Mouse (Mus musculus): ENCODE measurements at regions not wholly inside any gene's neighbourhood (a gene's known extent, or its start where the extent isn't known, plus 50 kb on each side); places are given as distances from the start of the nearest gene placed in this dataset.
A peak's percentile ranks its signal among the peaks of the same experiment; 100 is the strongest.

GRCm38 (mm10) chr7:111245067-111245466 is 162.2 kb upstream of the Eif4g2 start:
- no peak for ATAC-seq (replicated peaks; ENCODE audit: poor library complexity)

GRCm38 (mm10) chr7:111243831-111244230 is 161.0 kb upstream of the Eif4g2 start:
- ATAC-seq (replicated peaks; ENCODE audit: poor library complexity) = no peak

- no peak for ATAC-seq (replicated peaks; ENCODE audit: poor library complexity)
These were observed 159.8 kb upstream of the Eif4g2 start for GRCm38 (mm10) chr7:111242646-111243045.

- ATAC-seq (replicated peaks; ENCODE audit: poor library complexity) = 0 out of 2 replicates have a peak, but pooled peaks have one; percentile 34
These were observed 158.7 kb upstream of the Eif4g2 start for GRCm38 (mm10) chr7:111241538-111241937.

- no peak for ATAC-seq (replicated peaks; ENCODE audit: poor library complexity)
These were observed 157.5 kb upstream of the Eif4g2 start for GRCm38 (mm10) chr7:111240234-111240826.

- no peak for ATAC-seq (replicated peaks; ENCODE audit: poor library complexity)
These were observed 155.0 kb upstream of the Eif4g2 start for GRCm38 (mm10) chr7:111237819-111238218.

- no peak for ATAC-seq (replicated peaks; ENCODE audit: poor library complexity)
These were observed 147.8 kb upstream of the Eif4g2 start for GRCm38 (mm10) chr7:111230630-111231029.

- ATAC-seq (replicated peaks; ENCODE audit: poor library complexity) = peak; percentile 88
These were observed 144.3 kb upstream of the Eif4g2 start for GRCm38 (mm10) chr7:111227082-111227481.

- ATAC-seq (replicated peaks; ENCODE audit: poor library complexity) = peak; percentile 68
These were observed 143.3 kb upstream of the Eif4g2 start for GRCm38 (mm10) chr7:111226026-111226656.

- no peak for ATAC-seq (replicated peaks; ENCODE audit: poor library complexity)
These were observed 132.8 kb upstream of the Eif4g2 start for GRCm38 (mm10) chr7:111215586-111215985.

GRCm38 (mm10) chr7:111214226-111214906 is 131.5 kb upstream of the Eif4g2 start:
- ATAC-seq (replicated peaks; ENCODE audit: poor library complexity) = no peak

GRCm38 (mm10) chr7:111212188-111212587 is 129.4 kb upstream of the Eif4g2 start:
- no peak for ATAC-seq (replicated peaks; ENCODE audit: poor library complexity)

- ATAC-seq (replicated peaks; ENCODE audit: poor library complexity) = no peak
These were observed 128.8 kb upstream of the Eif4g2 start for GRCm38 (mm10) chr7:111211641-111212040.

GRCm38 (mm10) chr7:111210282-111210681 is 127.5 kb upstream of the Eif4g2 start:
- no peak for ATAC-seq (replicated peaks; ENCODE audit: poor library complexity)

- ATAC-seq (replicated peaks; ENCODE audit: poor library complexity) = no peak
These were observed 123.0 kb upstream of the Eif4g2 start for GRCm38 (mm10) chr7:111205876-111206275.

GRCm38 (mm10) chr7:111198608-111199355 is 116.0 kb upstream of the Eif4g2 start:
- no peak for ATAC-seq (replicated peaks; ENCODE audit: poor library complexity)

GRCm38 (mm10) chr7:111191674-111192073 is 108.8 kb upstream of the Eif4g2 start:
- no peak for ATAC-seq (replicated peaks; ENCODE audit: poor library complexity)

- no peak for ATAC-seq (replicated peaks; ENCODE audit: poor library complexity)
These were observed 108.4 kb upstream of the Eif4g2 start for GRCm38 (mm10) chr7:111191216-111191615.

GRCm38 (mm10) chr7:111189731-111190130 is 106.9 kb upstream of the Eif4g2 start:
- no peak for ATAC-seq (replicated peaks; ENCODE audit: poor library complexity)

- no peak for ATAC-seq (replicated peaks; ENCODE audit: poor library complexity)
These were observed 103.1 kb upstream of the Eif4g2 start for GRCm38 (mm10) chr7:111185954-111186353.

GRCm38 (mm10) chr7:111183512-111183911 is 100.7 kb upstream of the Eif4g2 start:
- ATAC-seq (replicated peaks; ENCODE audit: poor library complexity) = no peak

All from megakaryocyte progenitor cell, adult 5-6 weeks (primary cell).